Mouse (Mus musculus) hindbrain, embryonic 10.5 days (tissue): ENCODE measurements at regions not wholly inside any gene's neighbourhood (a gene's known extent, or its start where the extent isn't known, plus 50 kb on each side); places are given as distances from the start of the nearest gene placed in this dataset.

Experiments
- DNase-seq: peaks from one replicate; pipeline ENCODE4 v3.0.0-alpha.2; 2017; ENCODE audit warnings: low spot score
- H3K27ac ChIP-seq: fragments of 300-500 bp; sonication (generic); 2 replicates; pipeline ENCODE4 v1.5.1; 2016; ENCODE audit warnings: mild to moderate bottlenecking, moderate library complexity
- H3K27me3 ChIP-seq: fragments of 300-500 bp; sonication (generic); 2 replicates; pipeline ENCODE4 v1.6.1; 2016; ENCODE audit warnings: mild to moderate bottlenecking; ENCODE audit not compliant: poor library complexity, insufficient read depth, severe bottlenecking
- H3K36me3 ChIP-seq: fragments of 300-500 bp; sonication (generic); 2 replicates; pipeline ENCODE4 v1.6.1; 2016; ENCODE audit warnings: mild to moderate bottlenecking, moderate library complexity
- H3K4me1 ChIP-seq: fragments of 300-500 bp; sonication (generic); replicated peaks from 2 replicates; pipeline ENCODE4 v1.6.1; 2016; ENCODE audit warnings: mild to moderate bottlenecking
- H3K4me3 ChIP-seq: fragments of 300-500 bp; sonication (generic); 2 replicates; pipeline ENCODE4 v1.5.1; 2016; ENCODE audit warnings: mild to moderate bottlenecking, moderate library complexity
- H3K9me3 ChIP-seq: fragments of 300-500 bp; sonication (generic); 2 replicates; pipeline ENCODE4 v1.6.1; 2016; ENCODE audit warnings: mild to moderate bottlenecking, moderate library complexity
- WGBS: fragments of 180-500 bp; shearing (Covaris S2); methylation state at CpG from one replicate; pipeline ENCODE4 v1.1.7; 2016; 5-methylcytosine and 5-hydroxymethylcytosine counted together

GRCm38 (mm10) chr6:93623541-93623940 is 660.2 kb downstream of the Magi1 start:
- WGBS = 54% methylated on average over 5 of the region's 5 CpGs
- Histone ChIP-seq H3K4me1 (peaks cover 10% of the 10 kb centered on the region), H3K36me3 (no peaks in the 10 kb centered on the region), H3K9me3 (no peaks in the 10 kb centered on the region), H3K27me3 (no peaks in the 10 kb centered on the region), H3K27ac (no peak overlapping the region), H3K4me3 (no peak overlapping the region)
- DNase-seq = no peak

GRCm38 (mm10) chr6:93616926-93617325 is 666.8 kb downstream of the Magi1 start:
- H3K4me1 ChIP-seq = no peaks in the 10 kb centered on the region
- H3K4me3 ChIP-seq = no peak overlapping the region
- no peaks in the 10 kb centered on the region for H3K9me3 ChIP-seq
- no peaks in the 10 kb centered on the region for H3K27me3 ChIP-seq
- DNase-seq = no peak
- H3K27ac ChIP-seq = no peak overlapping the region
- no peaks in the 10 kb centered on the region for H3K36me3 ChIP-seq

GRCm38 (mm10) chr6:93600376-93600775 is 657.1 kb upstream of the Adamts9 start:
- Histone ChIP-seq H3K36me3 (no peaks in the 10 kb centered on the region), H3K4me1 (0 out of 2 replicates have a peak, but pooled peaks cover 4% of the 10 kb centered on the region), H3K27ac (no peak overlapping the region), H3K27me3 (no peaks in the 10 kb centered on the region), H3K9me3 (no peaks in the 10 kb centered on the region), H3K4me3 (no peak overlapping the region)
- no peak for DNase-seq
- WGBS = 92% methylated on average over 2 of the region's 2 CpGs

GRCm38 (mm10) chr6:93599371-93599770 is 656.1 kb upstream of the Adamts9 start:
- Histone ChIP-seq H3K27ac (no peak overlapping the region; the same call in 1 of the 2 replicates), H3K4me1 (0 out of 2 replicates have a peak, but pooled peaks cover 4% of the 10 kb centered on the region), H3K27me3 (no peaks in the 10 kb centered on the region), H3K36me3 (no peaks in the 10 kb centered on the region), H3K4me3 (no peak overlapping the region), H3K9me3 (peaks cover 6% of the 10 kb centered on the region; the same call in 1 of the 2 replicates)
- no peak for DNase-seq
- 63% methylated on average over 3 of the region's 3 CpGs for WGBS

- no peaks in the 10 kb centered on the region for H3K4me1 ChIP-seq
- no peak overlapping the region for H3K27ac ChIP-seq
- no peak for DNase-seq
- no peaks in the 10 kb centered on the region for H3K36me3 ChIP-seq
- no peaks in the 10 kb centered on the region for H3K27me3 ChIP-seq
- WGBS = 88% methylated on average over 2 of the region's 2 CpGs
- H3K4me3 ChIP-seq = no peak overlapping the region
- peaks cover 6% of the 10 kb centered on the region; the same call in 1 of the 2 replicates for H3K9me3 ChIP-seq
Measured at GRCm38 (mm10) chr6:93589935-93590334, 646.6 kb upstream of the Adamts9 start.

- DNase-seq = no peak
- Histone ChIP-seq H3K36me3 (no peaks in the 10 kb centered on the region), H3K4me3 (no peak overlapping the region), H3K27me3 (no peaks in the 10 kb centered on the region), H3K9me3 (no peaks in the 10 kb centered on the region), H3K4me1 (no peaks in the 10 kb centered on the region), H3K27ac (no peak overlapping the region)
- WGBS = 91% methylated on average over 2 of the region's 2 CpGs
Measured at GRCm38 (mm10) chr6:93586871-93587270, 643.6 kb upstream of the Adamts9 start.

- no peak for DNase-seq
- 90% methylated on average over 7 of the region's 7 CpGs for WGBS
- H3K9me3 ChIP-seq = no peaks in the 10 kb centered on the region
- no peak overlapping the region for H3K27ac ChIP-seq
- no peak overlapping the region for H3K4me3 ChIP-seq
- no peaks in the 10 kb centered on the region for H3K36me3 ChIP-seq
- no peaks in the 10 kb centered on the region for H3K27me3 ChIP-seq
- peaks cover 6% of the 10 kb centered on the region; the same call in 1 of the 2 replicates for H3K4me1 ChIP-seq
Measured at GRCm38 (mm10) chr6:93581141-93581540, 637.8 kb upstream of the Adamts9 start.

- no peaks in the 10 kb centered on the region for H3K9me3 ChIP-seq
- DNase-seq = no peak
Measured at GRCm38 (mm10) chr6:93580716-93581115, 637.4 kb upstream of the Adamts9 start.

GRCm38 (mm10) chr6:93575249-93575648 is 632.0 kb upstream of the Adamts9 start:
- Histone ChIP-seq H3K36me3 (no peaks in the 10 kb centered on the region), H3K4me1 (no peaks in the 10 kb centered on the region), H3K4me3 (no peak overlapping the region), H3K9me3 (no peaks in the 10 kb centered on the region), H3K27ac (no peak overlapping the region), H3K27me3 (peaks cover 3% of the 10 kb centered on the region; the same call in 1 of the 2 replicates)
- no peak for DNase-seq
- WGBS = 65% methylated on average over 6 of the region's 6 CpGs

More at GRCm38 (mm10) chr6:93580716-93581115, 637.4 kb upstream of the Adamts9 start:
- Histone ChIP-seq H3K27ac (no peak overlapping the region), H3K4me3 (no peak overlapping the region), H3K4me1 (peaks cover 6% of the 10 kb centered on the region; the same call in 1 of the 2 replicates), H3K36me3 (no peaks in the 10 kb centered on the region), H3K27me3 (no peaks in the 10 kb centered on the region)
- 68% methylated on average over 6 of the region's 6 CpGs for WGBS

GRCm38 (mm10) chr6:93573679-93574635 is 630.7 kb upstream of the Adamts9 start:
- no peak for DNase-seq
- H3K27me3 ChIP-seq = peaks cover 3% of the 10 kb centered on the region; the same call in 1 of the 2 replicates

GRCm38 (mm10) chr6:93569866-93570265 is 626.6 kb upstream of the Adamts9 start:
- peaks cover 3% of the 10 kb centered on the region; the same call in 1 of the 2 replicates for H3K27me3 ChIP-seq
- DNase-seq = no peak
- H3K9me3 ChIP-seq = no peaks in the 10 kb centered on the region
- no peaks in the 10 kb centered on the region for H3K36me3 ChIP-seq
- no peak overlapping the region for H3K4me3 ChIP-seq
- H3K4me1 ChIP-seq = no peaks in the 10 kb centered on the region
- WGBS = 85% methylated on average over 2 of the region's 2 CpGs
- H3K27ac ChIP-seq = no peak overlapping the region

More at GRCm38 (mm10) chr6:93573679-93574635, 630.7 kb upstream of the Adamts9 start:
- Histone ChIP-seq H3K4me1 (no peaks in the 10 kb centered on the region), H3K36me3 (no peaks in the 10 kb centered on the region), H3K9me3 (no peaks in the 10 kb centered on the region), H3K27ac (no peak overlapping the region), H3K4me3 (no peak overlapping the region)
- 84% methylated on average over 7 of the region's 7 CpGs for WGBS

- no peak overlapping the region for H3K27ac ChIP-seq
- H3K36me3 ChIP-seq = no peaks in the 10 kb centered on the region
- peaks cover 3% of the 10 kb centered on the region; the same call in 1 of the 2 replicates for H3K27me3 ChIP-seq
- H3K4me3 ChIP-seq = no peak overlapping the region
- no peaks in the 10 kb centered on the region for H3K4me1 ChIP-seq
- no peaks in the 10 kb centered on the region for H3K9me3 ChIP-seq
- 80% methylated on average over 6 of the region's 6 CpGs for WGBS
- no peak for DNase-seq
Measured at GRCm38 (mm10) chr6:93569211-93569610, 625.9 kb upstream of the Adamts9 start.

- no peak for DNase-seq
- WGBS = 24% methylated on average over 2 of the region's 2 CpGs
- Histone ChIP-seq H3K9me3 (no peaks in the 10 kb centered on the region), H3K27ac (no peak overlapping the region), H3K4me3 (no peak overlapping the region), H3K36me3 (no peaks in the 10 kb centered on the region), H3K4me1 (no peaks in the 10 kb centered on the region), H3K27me3 (no peaks in the 10 kb centered on the region)
Measured at GRCm38 (mm10) chr6:93566661-93567060, 623.4 kb upstream of the Adamts9 start.
